Mouse (Mus musculus): ENCODE results near the gene Smyd4.

Gene Smyd4

GRCm38 (mm10) chr11:75453991-75454930, 106.0 kb downstream of the Smyd4 start, which contains the start of gene Wdr81:
Gene Wdr81, minus strand, starts transcription at chr11:75454717.
- peak; percentile 83 to 91 for DNase-seq
